Mouse (Mus musculus) liver, embryonic 14.5 days (tissue): Measurements from ENCODE around the gene Acvr1c.

Experiments
- CTCF ChIP-seq: IDR thresholded peaks from 2 replicates; pipeline ENCODE4 v1.5.1; 2016; ENCODE audit warnings: antibody characterized with exemption, low read depth, control low read depth
- EP300 ChIP-seq: IDR thresholded peaks from 2 replicates; pipeline ENCODE4 v1.6.1; 2016; ENCODE audit warnings: antibody characterized with exemption, low read depth

DNA sequence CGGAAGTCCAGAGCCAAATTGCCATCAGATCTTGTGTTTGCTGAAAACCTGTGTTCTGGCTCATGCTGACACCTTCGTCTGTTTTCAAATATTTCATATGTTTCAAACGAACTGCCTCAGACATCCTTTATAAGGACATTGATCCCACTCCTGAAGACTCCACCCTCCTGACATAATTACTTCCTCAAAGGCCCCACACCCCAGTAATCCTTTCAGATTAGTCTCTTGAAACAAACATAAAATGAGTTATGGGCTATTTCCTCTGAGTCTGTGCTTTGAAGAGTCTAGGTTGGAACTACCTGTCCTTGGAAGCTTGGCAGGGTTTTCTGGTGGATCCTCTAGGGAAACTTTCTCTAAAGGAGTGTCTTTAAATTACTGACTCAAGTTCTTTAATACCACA, 53.2 kb downstream of the Acvr1c start:
- TF ChIP-seq CTCF (no peak), EP300 (no peak)
